Mouse (Mus musculus) MEL (cell line): ENCODE results near the gene Cby1. TPM values are rescaled to one million over a fixed set of nuclear protein-coding genes. Genes with fewer than 3 reads are reported as not detected.

Experiments
- DNase-seq: peaks from one replicate; pipeline ENCODE4 v3.0.0; 2011; ENCODE audit warnings: low read depth, low spot score
- H3K27ac ChIP-seq: 2 replicates; pipeline ENCODE4 v1.5.1; 2012; ENCODE audit warnings: low read depth, mild to moderate bottlenecking, control low read depth, low read length, moderate library complexity; ENCODE audit not compliant: control insufficient read depth
- H3K27me3 ChIP-seq, 2 experiments: fragments of 150-350 bp in 1 of 2; sonication (generic) in 1 of 2; 2 replicates each; pipeline ENCODE4 v1.6.1; 2012; ENCODE audit warnings: low read length in 2 of 2, mild to moderate bottlenecking in 2 of 2, improper control_type of control experiment in 1 of 2, moderate library complexity in 1 of 2; ENCODE audit not compliant: insufficient read depth in 2 of 2, control insufficient read depth in 1 of 2
- H3K36me3 ChIP-seq, 2 experiments: 2 replicates each; pipeline ENCODE4 v1.6.1; 2012 to 2014; ENCODE audit warnings: low read length in 2 of 2, improper control_type of control experiment in 1 of 2, inconsistent platforms in 1 of 2, mild to moderate bottlenecking in 1 of 2; ENCODE audit not compliant: insufficient read depth in 2 of 2, control insufficient read depth in 1 of 2
- H3K4me1 ChIP-seq, 2 experiments: fragments of 150-350 bp in 1 of 2; sonication (generic) in 1 of 2; 2 replicates each; pipeline ENCODE4 v1.6.1; 2012; ENCODE audit warnings: low read length in 2 of 2, improper control_type of control experiment in 1 of 2, mild to moderate bottlenecking in 1 of 2; ENCODE audit not compliant: insufficient read depth in 2 of 2, control insufficient read depth in 1 of 2
- H3K4me3 ChIP-seq, 2 experiments: fragments of 150-350 bp in 1 of 2; sonication (generic) in 1 of 2; 2 replicates each; pipeline ENCODE4 v1.5.1; 2012; ENCODE audit warnings: low read depth in 2 of 2, low read length in 2 of 2, mild to moderate bottlenecking in 2 of 2, moderate library complexity in 2 of 2, control low read depth in 1 of 2, improper control_type of control experiment in 1 of 2; ENCODE audit not compliant: control insufficient read depth in 1 of 2, insufficient read depth in 1 of 2
- H3K79me2 ChIP-seq: 2 replicates; pipeline ENCODE4 v1.6.1; 2012; ENCODE audit warnings: mild to moderate bottlenecking, low read length, moderate library complexity; ENCODE audit not compliant: control insufficient read depth, poor library complexity, insufficient read depth
- H3K9ac ChIP-seq: 2 replicates; pipeline ENCODE4 v1.6.1; 2012; ENCODE audit warnings: low read depth, mild to moderate bottlenecking, control low read depth, low read length, moderate library complexity; ENCODE audit not compliant: control insufficient read depth, poor library complexity, severe bottlenecking
- H3K9me3 ChIP-seq: fragments of 150-350 bp; sonication (generic); replicated peaks from 2 replicates; pipeline ENCODE4 v1.6.1; 2012; ENCODE audit warnings: mild to moderate bottlenecking, low read length, improper control_type of control experiment, moderate library complexity; ENCODE audit not compliant: insufficient read depth
- BHLHE40 ChIP-seq: IDR thresholded peaks from 2 replicates; pipeline ENCODE4 v1.6.1; 2012; ENCODE audit warnings: low read depth, mild to moderate bottlenecking, inconsistent platforms, low read length, improper control_type of control experiment, borderline replicate concordance
- CTCF ChIP-seq, 3 experiments: IDR thresholded peaks in 2 of 3; conservative IDR thresholded peaks in 1 of 3; 2 replicates each; pipeline ENCODE4 v1.5.1; 2011 to 2012; ENCODE audit warnings: low read length in 3 of 3, low read depth in 2 of 3, mild to moderate bottlenecking in 2 of 3, improper control_type of control experiment in 1 of 3, inconsistent platforms in 1 of 3, mixed read lengths in 1 of 3, moderate library complexity in 1 of 3; ENCODE audit not compliant: control insufficient read depth in 1 of 3, insufficient read depth in 1 of 3, poor library complexity in 1 of 3, severe bottlenecking in 1 of 3
- ELF1 ChIP-seq: IDR thresholded peaks from 2 replicates; pipeline ENCODE4 v1.6.1; 2014; ENCODE audit warnings: low read depth, mild to moderate bottlenecking, inconsistent platforms, low read length, improper control_type of control experiment, moderate library complexity
- EP300 ChIP-seq, 2 experiments: IDR thresholded peaks; 2 replicates each; pipeline ENCODE4 v1.6.1; 2011; ENCODE audit warnings: improper control_type of control experiment in 2 of 2, low read length in 2 of 2, low read depth in 1 of 2, mild to moderate bottlenecking in 1 of 2
- ETS1 ChIP-seq: IDR thresholded peaks from 2 replicates; pipeline ENCODE4 v1.6.1; 2012; ENCODE audit warnings: low read depth, mild to moderate bottlenecking, inconsistent platforms, low read length, improper control_type of control experiment, moderate library complexity
- GATA1 ChIP-seq: IDR thresholded peaks from 2 replicates; pipeline ENCODE4 v1.6.1; 2011; ENCODE audit warnings: low read depth, low read length, improper control_type of control experiment
- HCFC1 ChIP-seq: IDR thresholded peaks from 2 replicates; pipeline ENCODE4 v1.6.1; 2012; ENCODE audit warnings: low read depth, mild to moderate bottlenecking, inconsistent platforms, low read length, improper control_type of control experiment, moderate library complexity
- JUND ChIP-seq: IDR thresholded peaks from 2 replicates; pipeline ENCODE4 v1.6.1; 2011; ENCODE audit warnings: low read depth, mild to moderate bottlenecking, improper control_type of control experiment, low read length
- KAT2A ChIP-seq: conservative IDR thresholded peaks from 2 replicates; pipeline ENCODE4 v1.6.1; 2012; ENCODE audit warnings: low read depth, low read length, improper control_type of control experiment, inconsistent platforms
- MAFK ChIP-seq: IDR thresholded peaks from 2 replicates; pipeline ENCODE4 v1.6.1; 2011; ENCODE audit warnings: low read depth, mild to moderate bottlenecking, low read length, improper control_type of control experiment, borderline replicate concordance
- MAX ChIP-seq: IDR thresholded peaks from 2 replicates; pipeline ENCODE4 v1.6.1; 2011; ENCODE audit warnings: low read length, improper control_type of control experiment
- MAZ ChIP-seq: IDR thresholded peaks from 2 replicates; pipeline ENCODE4 v1.6.1; 2012; ENCODE audit warnings: low read depth, mild to moderate bottlenecking, inconsistent platforms, low read length, improper control_type of control experiment
- MEF2A ChIP-seq: IDR thresholded peaks from 2 replicates; pipeline ENCODE4 v1.6.1; 2014; ENCODE audit warnings: low read depth, mild to moderate bottlenecking, inconsistent platforms, low read length, improper control_type of control experiment; ENCODE audit not compliant: poor library complexity, insufficient replicate concordance, severe bottlenecking; ENCODE audit errors: extremely low read depth
- MXI1 ChIP-seq: IDR thresholded peaks from 2 replicates; pipeline ENCODE4 v1.6.1; 2011; ENCODE audit warnings: mild to moderate bottlenecking, low read depth, low read length, improper control_type of control experiment
- MYB ChIP-seq: IDR thresholded peaks from 2 replicates; pipeline ENCODE4 v1.6.1; 2011; ENCODE audit warnings: mild to moderate bottlenecking, low read depth, low read length, improper control_type of control experiment
- MYC ChIP-seq: IDR thresholded peaks from 2 replicates; pipeline ENCODE4 v1.6.1; 2011; ENCODE audit warnings: low read depth, mild to moderate bottlenecking, low read length, improper control_type of control experiment, moderate library complexity
- NELFE ChIP-seq: IDR thresholded peaks from 2 replicates; pipeline ENCODE4 v1.6.1; 2011; ENCODE audit warnings: low read depth, low read length, improper control_type of control experiment
- NRF1 ChIP-seq: IDR thresholded peaks from 2 replicates; pipeline ENCODE4 v1.6.1; 2014; ENCODE audit warnings: low read depth, mild to moderate bottlenecking, inconsistent platforms, low read length, improper control_type of control experiment, moderate library complexity; ENCODE audit not compliant: poor library complexity, insufficient read depth, severe bottlenecking
- POLR2A ChIP-seq, 2 experiments: IDR thresholded peaks; 2 replicates each; pipeline ENCODE4 v1.6.1; 2011 to 2012; ENCODE audit warnings: low read length in 2 of 2, mild to moderate bottlenecking in 2 of 2, control low read depth in 1 of 2, improper control_type of control experiment in 1 of 2, low read depth in 1 of 2, moderate library complexity in 1 of 2; ENCODE audit not compliant: control insufficient read depth in 1 of 2, insufficient read depth in 1 of 2, poor library complexity in 1 of 2
- POLR2AphosphoS5 ChIP-seq: IDR thresholded peaks from 2 replicates; pipeline ENCODE4 v1.6.1; 2012; ENCODE audit warnings: low read depth, borderline replicate concordance, mild to moderate bottlenecking, inconsistent platforms, low read length, moderate library complexity, mixed read lengths
- RAD21 ChIP-seq: IDR thresholded peaks from 2 replicates; pipeline ENCODE4 v1.6.1; 2011; ENCODE audit warnings: mild to moderate bottlenecking, low read depth, low read length, improper control_type of control experiment
- SIN3A ChIP-seq: IDR thresholded peaks from 2 replicates; pipeline ENCODE4 v1.6.1; 2012; ENCODE audit warnings: low read length, improper control_type of control experiment, inconsistent platforms
- TAL1 ChIP-seq: IDR thresholded peaks from 2 replicates; pipeline ENCODE4 v1.6.1; 2012; ENCODE audit warnings: mild to moderate bottlenecking, inconsistent platforms, low read length, moderate library complexity, mixed read lengths
- TBP ChIP-seq: IDR thresholded peaks from 2 replicates; pipeline ENCODE4 v1.8.0; 2011; ENCODE audit warnings: low read depth, low read length, improper control_type of control experiment
- TCF12 ChIP-seq: IDR thresholded peaks from 2 replicates; pipeline ENCODE4 v1.6.1; 2014; ENCODE audit warnings: low read depth, mild to moderate bottlenecking, inconsistent platforms, low read length, improper control_type of control experiment, moderate library complexity
- USF1 ChIP-seq: IDR thresholded peaks from 2 replicates; pipeline ENCODE4 v1.6.1; 2014; ENCODE audit warnings: low read depth, mild to moderate bottlenecking, inconsistent platforms, low read length, improper control_type of control experiment, moderate library complexity
- USF2 ChIP-seq, 2 experiments: IDR thresholded peaks; 2 replicates each; pipeline ENCODE4 v1.6.1; 2011 to 2012; ENCODE audit warnings: improper control_type of control experiment in 2 of 2, low read length in 2 of 2, borderline replicate concordance in 1 of 2, inconsistent platforms in 1 of 2, low read depth in 1 of 2, mild to moderate bottlenecking in 1 of 2; ENCODE audit not compliant: insufficient read depth in 1 of 2
- ZC3H11A ChIP-seq: IDR thresholded peaks from 2 replicates; pipeline ENCODE4 v1.6.1; 2012; ENCODE audit warnings: low read depth, mild to moderate bottlenecking, inconsistent platforms, low read length, improper control_type of control experiment
- ZKSCAN1 ChIP-seq: IDR thresholded peaks from 2 replicates; pipeline ENCODE4 v1.6.1; 2012; ENCODE audit warnings: low read depth, mild to moderate bottlenecking, inconsistent platforms, low read length, improper control_type of control experiment, moderate library complexity
- ZMIZ1 ChIP-seq: IDR thresholded peaks from 2 replicates; pipeline ENCODE4 v1.6.1; 2012; ENCODE audit warnings: low read depth, mild to moderate bottlenecking, inconsistent platforms, low read length, improper control_type of control experiment, moderate library complexity
- polyA plus RNA-seq, 2 experiments: library from polyadenylated mRNA; stranded (reverse) in 1 of 2; unstranded in 1 of 2; fragments of >175 nt in 1 of 2; fragments of >200 nt in 1 of 2; gene quantifications; 2 replicates each; pipeline versions ENCODE4 v1.2.1 to v1.2.4; 2012; ENCODE audit warnings: low replicate concordance in 2 of 2, low read depth in 1 of 2; ENCODE audit not compliant: insufficient read length in 2 of 2, insufficient read depth in 1 of 2, missing spikeins in 1 of 2
- total RNA-seq: library from RNA; depleted of rRNA; stranded (reverse); fragments of 300-350 nt; gene quantifications from 2 replicates; pipeline ENCODE4 v1.2.3, GENCODE M21; 2012

Gene Cby1
- total and polyA plus RNA-seq, 3 experiments: 34.3 to 56.2 TPM; not detected in 1

GRCm38 (mm10) chr15:79686046-79686869, 27.3 kb downstream of the Cby1 start:
- TF ChIP-seq BHLHE40 (no peak), POLR2AphosphoS5 (no peak), USF2 (IDR thresholded peaks at IDR 0.05; ENCODE audit: borderline replicate concordance in 1 of 2, insufficient read depth in 1 of 2, low read depth in 1 of 2, low read length in 2 of 2) (no peak), CTCF (IDR thresholded peaks at IDR 0.05 in 2 of 3, conservative IDR thresholded peaks at IDR 0.05 in 1 of 3; ENCODE audit: control insufficient read depth in 1 of 3, insufficient read depth in 1 of 3, low read depth in 2 of 3, low read length in 3 of 3, poor library complexity in 1 of 3, severe bottlenecking in 1 of 3) (no peak), RAD21 (no peak), NELFE (0 out of 2 replicates have a peak, but pooled peaks have one; percentile 23), TCF12 (peak; percentile 83), SIN3A (peak; percentile 92), ZMIZ1 (peak; percentile 12; the same call in 1 of the 2 replicates), MAX (peak; percentile 95), MYC (peak; percentile 97), ELF1 (no peak), ZC3H11A (no peak), NRF1 (no peak), MAZ (0 out of 2 replicates have a peak, but pooled peaks have one; percentile 26), MEF2A (no peak), MAFK (no peak), HCFC1 (0 out of 2 replicates have a peak, but pooled peaks have one; percentile 27), POLR2A (IDR thresholded peaks at IDR 0.05; ENCODE audit: control insufficient read depth in 1 of 2, insufficient read depth in 1 of 2, low read depth in 1 of 2, low read length in 2 of 2, poor library complexity in 1 of 2) (peak in 1 of 2 experiments; percentile 40; a peak in 1 of 4 replicates), MYB (no peak), ETS1 (peak; percentile 57), USF1 (0 out of 2 replicates have a peak, but pooled peaks have one; percentile 25), EP300 (IDR thresholded peaks at IDR 0.05; ENCODE audit: low read depth in 1 of 2, low read length in 2 of 2) (peak; percentile 63 to 78), ZKSCAN1 (no peak), TBP (peak; percentile 39; the same call in 1 of the 2 replicates), JUND (no peak), TAL1 (peak; percentile 74), MXI1 (peak; percentile 93), KAT2A (no peak), GATA1 (peak; percentile 85)
- no peaks in the 10 kb centered on the region for H3K9me3 ChIP-seq
- H3K27me3 ChIP-seq: no peaks in the 10 kb centered on the region
- H3K27ac ChIP-seq: peak overlapping the region; percentile 84
- peaks cover 6 to 29% of the 10 kb centered on the region in 2 experiments for H3K4me1 ChIP-seq
- H3K9ac ChIP-seq: peak overlapping the region; percentile 97
- peak; percentile 72 for DNase-seq
- peak overlapping the region; percentile 93 to 96 for H3K4me3 ChIP-seq
- peaks cover 67% of the 10 kb centered on the region for H3K79me2 ChIP-seq
- peaks cover 2 to 27% of the 10 kb centered on the region in 2 experiments; a peak in 3 of 4 replicates for H3K36me3 ChIP-seq
